Mouse (Mus musculus) kidney, postnatal 4 days (tissue): ENCODE data around the gene Nme9.
A peak's percentile ranks its signal among the peaks of the same experiment; 100 is the strongest.

Experiments
- DNase-seq, 2 experiments: peaks; one replicate each; pipeline ENCODE4 v3.0.0; 2021; ENCODE audit warnings: mixed read lengths in 2 of 2

Gene Nme9

DNA sequence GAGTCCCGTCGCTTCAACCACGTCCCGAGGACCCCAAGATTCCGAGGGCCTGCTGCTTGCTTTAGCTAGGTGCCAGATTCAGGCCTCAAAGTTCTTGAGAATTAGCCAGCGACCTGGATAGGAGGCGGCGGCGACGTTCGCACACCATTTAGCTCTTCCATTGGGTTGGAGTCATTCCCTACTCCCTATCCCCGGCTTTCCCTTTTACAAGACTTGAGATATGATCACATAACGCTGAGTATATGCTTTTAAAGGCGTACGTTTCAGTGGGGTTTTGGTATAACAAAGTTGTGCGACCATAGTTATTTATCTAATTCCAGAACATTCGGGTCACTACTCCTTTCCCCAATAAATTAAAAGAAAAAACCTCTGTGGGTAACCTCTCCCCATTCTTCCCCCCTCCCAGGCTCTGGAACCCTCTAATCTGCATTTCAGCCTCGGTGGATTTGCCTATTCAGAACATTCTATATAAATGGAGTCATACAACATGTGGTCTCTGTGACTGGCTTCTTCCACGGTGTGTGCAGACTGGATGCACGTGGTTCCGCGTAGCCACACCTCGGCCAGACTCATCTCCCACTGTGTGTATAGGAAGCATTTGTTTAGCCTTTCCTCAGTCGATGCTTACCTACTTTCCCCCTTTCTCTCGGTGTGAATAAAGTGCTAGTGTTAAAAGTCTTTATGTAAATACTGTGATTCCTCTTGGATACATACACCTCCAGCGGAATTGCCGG lies 14.1 kb upstream of the Nme9 start, which contains the start of gene Mras:
TSS of gene Mras (minus strand) at position 351 of the 734 bp plus-strand sequence.
- DNase-seq, result no peak

DNA sequence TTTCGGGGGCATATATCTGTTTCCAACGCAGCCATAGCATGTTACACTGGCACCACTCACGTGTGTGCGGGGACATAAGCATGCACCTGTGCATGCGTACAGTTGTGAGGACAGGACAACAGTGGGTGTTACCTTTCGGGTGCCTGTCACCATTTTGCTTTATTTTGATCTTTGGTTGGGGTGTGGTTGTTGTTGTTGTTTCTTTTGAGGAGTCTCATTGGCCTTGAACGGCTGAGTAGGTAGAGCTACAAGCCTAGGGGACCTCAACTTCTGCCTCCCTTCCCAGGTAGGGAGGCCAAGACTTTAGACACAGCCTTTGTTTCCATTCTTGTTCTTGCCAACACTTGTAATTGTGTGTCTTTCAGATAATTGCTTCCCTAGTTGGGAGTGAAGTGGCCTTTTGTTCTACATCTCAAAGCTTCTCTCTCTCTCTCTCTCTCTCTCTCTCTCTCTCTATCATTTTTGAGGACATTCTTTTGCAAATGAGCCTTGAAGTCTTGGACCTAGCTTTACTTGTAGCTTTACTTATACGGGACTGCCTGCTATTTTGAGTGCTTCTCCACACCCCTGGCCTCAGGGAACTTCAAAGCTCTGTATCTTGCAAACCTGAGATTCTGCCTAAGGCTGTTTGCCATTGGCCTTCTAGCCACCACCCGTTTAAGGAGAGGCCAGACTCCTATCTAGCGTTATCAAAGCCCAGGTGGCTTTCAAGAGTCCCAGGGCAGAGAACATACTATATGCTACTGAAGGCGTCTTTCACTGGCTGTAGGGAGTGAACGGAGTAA lies 13.3 kb upstream of the Nme9 start:
- no peak for DNase-seq

DNA sequence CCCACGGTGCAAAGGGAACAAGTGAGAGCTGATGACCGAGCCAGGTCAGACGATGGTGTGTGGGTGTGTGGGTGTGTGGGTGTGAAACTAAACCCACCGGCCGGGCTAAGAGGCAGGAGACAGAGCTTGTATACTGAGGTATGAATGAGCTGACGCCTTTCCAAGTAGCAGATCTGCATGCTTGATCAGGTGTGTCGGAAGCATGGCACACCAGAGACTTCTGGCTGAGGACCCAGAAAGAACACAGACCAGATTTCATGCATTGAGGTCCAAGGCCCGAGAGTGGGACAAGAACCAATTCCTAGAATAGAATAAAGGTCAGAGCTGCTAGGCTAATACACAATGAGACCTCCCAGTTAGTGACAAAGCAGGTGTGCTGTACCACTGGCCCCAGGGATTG lies 12.2 kb upstream of the Nme9 start:
- no peak for DNase-seq

DNA sequence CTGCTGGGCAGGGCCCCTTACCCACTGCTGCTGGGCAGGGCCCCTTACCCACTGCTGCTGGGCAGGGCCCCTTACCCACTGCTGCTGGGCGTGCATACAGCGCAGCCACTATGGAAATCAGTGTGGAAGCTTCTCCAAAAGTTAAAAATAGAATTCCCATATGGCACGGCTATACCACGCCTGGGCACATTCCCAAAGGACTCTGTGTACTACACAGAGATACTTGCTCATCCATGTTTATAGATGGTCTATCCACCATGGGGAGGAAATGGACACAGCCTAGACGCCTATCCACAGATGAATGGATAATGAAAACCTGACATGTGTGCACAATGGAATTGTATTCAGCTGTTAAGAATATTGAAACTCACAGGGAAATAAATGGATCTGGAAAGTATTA lies 10.3 kb upstream of the Nme9 start:
- no peak for DNase-seq

DNA sequence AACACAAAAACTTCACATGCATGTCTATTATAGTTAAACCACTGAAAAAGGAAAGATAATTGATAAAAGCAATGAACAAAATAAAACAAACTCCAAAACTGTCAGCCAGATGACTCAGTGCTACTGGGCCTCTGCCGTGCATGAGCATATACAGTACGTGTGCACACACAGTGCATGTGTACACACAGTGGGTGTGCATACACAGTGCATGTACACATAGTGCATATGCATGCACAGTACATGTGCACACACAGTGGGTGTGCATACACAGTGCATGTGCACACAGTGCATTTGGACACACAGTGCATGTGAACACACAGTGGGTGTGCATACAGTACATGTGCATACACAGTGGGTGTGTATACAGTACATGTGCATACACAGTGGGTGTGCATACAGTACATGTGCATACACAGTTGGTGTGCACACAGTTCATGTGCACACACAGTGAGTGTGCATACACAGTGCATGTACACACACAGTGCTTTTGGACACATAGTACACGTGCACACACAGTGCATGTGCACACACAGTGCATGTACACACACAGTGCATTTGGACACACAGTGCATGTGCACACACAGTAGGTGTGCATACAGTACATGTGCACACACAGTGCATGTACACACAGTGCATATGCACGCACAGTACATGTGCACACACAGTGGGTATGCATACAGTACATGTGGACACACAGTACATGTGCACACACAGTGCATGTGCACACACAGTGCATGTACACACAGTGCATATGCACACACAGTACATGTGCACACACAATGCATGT lies 9.4 kb upstream of the Nme9 start:
- no peak for DNase-seq

DNA sequence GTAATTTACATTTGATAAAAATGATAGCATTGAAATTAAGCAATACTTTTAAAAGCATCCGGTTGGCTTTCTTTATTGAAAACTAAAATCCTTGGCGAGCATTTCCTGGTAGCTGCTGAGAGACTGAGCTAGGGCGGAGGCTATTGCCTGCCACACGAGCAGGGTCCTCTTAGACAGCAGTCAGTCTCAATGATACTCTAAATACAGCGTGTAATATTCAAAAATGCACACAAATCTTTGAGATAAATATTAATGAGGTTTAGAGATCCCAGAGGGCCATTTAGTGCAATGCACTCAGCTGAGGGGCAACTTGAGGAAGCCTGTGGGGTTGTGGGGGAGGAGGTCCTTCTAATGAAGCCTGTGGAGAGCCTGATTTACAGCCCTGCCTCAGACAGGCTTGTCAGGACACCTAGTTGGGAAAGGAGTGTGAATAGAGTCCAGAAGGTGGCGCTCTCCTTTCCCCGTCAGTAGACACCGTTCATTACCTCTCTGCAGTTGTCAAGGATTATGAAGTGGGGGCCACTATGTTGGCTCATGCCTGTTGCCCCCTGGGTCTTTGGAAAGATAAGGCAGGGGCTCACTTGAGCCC lies 6.6 kb upstream of the Nme9 start:
- DNase-seq, result peak; percentile 44 to 52

DNA sequence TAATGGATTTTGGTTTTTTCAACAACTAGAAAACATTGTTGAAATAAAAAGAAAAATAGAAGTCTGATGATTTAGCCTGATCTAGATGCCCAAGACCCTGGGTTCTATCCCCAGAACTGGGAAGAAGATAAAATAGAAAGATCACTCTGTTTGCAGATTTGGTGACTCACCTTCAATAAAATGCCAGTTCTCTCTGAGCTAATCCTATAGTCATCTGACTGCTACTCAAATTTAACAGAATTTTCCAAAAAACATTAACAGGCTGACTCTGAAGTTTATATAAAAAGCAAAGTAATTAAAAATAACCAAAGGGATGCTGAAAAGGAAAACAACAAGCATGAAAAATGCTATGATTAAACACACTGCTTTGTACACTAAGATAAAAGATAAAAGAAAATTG lies 5.0 kb upstream of the Nme9 start:
- DNase-seq, result no peak

DNA sequence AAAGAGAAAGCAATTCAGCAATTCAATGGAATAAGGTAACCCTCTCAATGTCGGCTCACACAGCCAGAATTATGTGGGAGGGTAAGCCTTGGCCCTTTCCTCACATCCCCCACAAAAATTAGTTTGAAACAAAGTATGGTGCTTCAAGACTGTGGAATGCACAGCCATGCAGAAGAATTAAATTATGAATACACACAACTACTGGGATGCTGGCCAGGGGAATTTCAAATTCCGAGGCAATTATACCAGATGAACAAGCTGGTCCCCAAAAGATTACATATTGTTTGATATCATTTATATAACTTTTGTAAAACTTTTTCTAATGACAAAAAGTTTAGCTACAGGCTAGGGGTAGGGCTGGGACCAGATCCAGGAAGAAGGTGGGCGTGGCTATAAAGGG lies 4.0 kb upstream of the Nme9 start:
- DNase-seq, result no peak

DNA sequence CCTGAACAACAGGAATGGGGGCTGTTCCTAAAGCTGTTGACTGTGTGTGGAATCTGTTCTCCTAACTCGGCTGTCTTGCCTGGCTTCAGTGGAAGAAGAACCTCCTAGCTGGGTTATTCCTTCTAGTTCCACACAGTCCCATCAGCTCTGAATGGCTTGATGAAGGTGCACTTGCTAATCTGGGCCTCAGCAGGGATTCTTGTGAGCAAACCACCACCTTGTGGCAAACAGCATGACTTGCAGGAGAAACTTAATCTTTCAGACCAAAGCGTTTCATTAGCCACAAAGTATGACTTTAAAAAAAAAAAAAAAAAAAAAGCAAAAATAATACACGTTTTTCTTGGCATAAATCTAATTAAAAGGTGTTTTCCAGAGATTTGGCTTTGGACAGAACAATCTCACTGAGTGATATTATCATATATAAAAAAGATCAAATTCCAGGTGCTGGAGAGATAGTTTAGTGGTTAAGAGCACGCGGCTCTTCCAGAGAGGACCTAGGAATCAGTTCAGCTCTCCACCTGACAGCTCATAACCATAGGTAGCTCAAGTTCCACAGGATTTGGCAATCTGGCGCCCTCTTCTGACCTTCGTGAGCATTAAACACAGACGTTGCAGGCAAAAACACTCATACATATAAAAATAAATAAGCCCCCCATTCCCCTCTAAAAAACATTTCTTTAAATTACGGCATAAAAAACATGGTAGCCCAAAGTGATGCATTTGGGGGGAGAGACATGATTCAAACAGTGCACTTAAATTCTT lies 1.2 kb upstream of the Nme9 start:
- peak in 1 of 2 experiments; percentile 50 for DNase-seq

DNA sequence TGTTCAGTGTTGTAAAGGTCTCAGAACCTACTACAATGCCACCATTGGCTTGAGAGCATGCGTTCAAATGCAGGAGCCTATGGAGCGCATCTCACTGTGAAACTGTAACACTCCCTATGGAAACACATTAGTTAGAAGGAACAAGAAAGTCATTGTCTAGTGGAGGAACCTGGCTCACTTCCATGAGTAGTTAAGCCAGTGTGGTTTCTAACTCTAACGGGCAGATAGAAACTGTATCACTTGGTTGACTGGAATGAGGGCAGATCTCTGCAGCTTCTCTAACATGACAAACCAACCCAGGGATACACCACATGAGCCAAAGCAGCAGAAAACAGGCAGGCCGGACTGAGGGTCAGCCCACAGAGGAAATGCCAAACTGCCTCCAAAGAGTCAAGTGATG lies 2.9 kb downstream of the Nme9 start:
- no peak for DNase-seq

DNA sequence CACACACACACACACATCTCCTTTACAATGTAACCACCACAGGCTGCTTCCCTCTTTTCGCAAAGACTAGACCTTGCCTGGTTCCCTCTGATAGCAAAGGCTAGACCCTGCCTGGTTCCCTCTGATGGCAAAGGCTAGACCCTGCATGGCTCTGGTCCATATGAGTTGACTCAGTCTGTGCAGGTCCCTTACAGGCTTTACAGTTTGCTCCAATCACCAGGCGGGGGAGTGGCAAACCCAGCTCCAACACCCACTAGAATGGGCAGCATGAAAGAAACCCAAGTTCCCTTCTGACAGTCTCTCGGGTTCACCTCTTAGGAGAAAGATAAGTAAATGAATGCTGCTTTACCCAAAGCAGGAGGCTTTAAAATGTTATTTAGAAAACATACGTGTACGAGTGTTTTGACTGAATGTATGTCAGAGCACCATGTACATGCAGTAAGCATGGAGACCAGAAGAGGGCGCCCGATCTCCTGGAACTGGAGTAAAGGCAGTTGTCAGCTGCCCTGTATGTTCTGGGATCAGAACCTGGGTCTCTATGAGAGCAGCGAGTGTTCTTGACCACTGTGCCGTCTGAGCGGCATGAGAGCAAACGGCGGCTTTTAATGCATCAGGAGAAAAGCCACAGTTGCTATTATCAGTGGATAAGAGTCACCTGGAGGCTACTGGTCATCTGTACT lies 7.4 kb downstream of the Nme9 start:
- DNase-seq, result peak; percentile 78 to 81

DNA sequence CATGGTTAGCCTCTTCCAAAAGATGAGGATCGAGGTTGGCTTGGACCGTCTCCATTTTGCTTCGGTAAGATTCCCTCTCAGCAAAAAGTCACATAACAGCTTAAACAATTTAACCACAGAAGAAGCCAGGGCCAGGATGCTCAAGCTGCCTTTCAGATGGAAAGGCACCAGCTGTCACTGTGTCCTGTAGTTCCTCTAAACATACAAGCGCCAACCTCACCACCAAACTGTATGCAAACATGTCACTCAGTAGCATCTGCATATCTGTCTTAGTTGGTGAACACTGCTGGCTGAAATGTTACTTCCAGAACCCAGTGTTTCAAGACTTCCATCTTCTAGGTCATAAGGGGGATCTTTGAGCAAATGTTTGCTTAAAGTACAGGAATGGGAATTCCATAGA lies 8.5 kb downstream of the Nme9 start:
- no peak for DNase-seq

DNA sequence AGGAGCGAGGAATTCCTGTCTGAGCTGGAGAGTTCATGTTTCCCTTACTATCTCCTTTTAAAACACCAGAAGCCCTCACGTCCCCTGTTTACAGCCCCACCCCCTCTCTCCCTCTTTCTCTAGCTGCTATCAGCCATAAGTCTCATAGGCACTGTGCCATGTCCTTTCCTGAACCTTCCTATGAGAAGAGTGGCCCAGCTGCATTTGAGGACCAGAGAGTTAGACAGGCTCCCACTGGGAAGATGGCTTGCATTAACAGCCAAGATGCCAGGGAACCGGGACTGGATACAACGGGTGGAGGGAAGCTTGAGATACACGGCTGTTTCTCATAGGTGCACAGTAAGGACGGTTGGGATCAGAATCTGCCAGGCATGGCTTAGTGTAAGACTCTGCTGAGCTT lies 13.6 kb downstream of the Nme9 start:
- DNase-seq, result no peak

DNA sequence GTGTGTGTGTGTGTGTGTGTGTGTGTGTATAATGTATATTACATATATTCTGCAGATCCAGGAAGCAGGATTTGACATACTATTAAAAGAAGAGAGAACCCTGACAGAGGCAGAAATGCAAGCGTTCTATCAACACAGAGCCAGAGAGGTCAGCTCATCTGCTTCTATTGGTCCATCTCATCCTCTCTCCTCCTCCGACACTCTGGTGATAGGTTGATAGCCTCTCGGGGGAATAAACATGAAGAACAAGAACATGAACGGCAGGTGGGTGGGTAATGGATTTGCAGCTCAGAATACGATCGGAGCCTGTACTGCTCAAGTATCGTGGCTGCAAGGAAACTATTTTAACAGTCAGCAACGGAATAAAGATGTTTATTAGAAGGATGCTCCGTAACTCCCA lies 17.3 kb downstream of the Nme9 start:
- DNase-seq, result no peak

DNA sequence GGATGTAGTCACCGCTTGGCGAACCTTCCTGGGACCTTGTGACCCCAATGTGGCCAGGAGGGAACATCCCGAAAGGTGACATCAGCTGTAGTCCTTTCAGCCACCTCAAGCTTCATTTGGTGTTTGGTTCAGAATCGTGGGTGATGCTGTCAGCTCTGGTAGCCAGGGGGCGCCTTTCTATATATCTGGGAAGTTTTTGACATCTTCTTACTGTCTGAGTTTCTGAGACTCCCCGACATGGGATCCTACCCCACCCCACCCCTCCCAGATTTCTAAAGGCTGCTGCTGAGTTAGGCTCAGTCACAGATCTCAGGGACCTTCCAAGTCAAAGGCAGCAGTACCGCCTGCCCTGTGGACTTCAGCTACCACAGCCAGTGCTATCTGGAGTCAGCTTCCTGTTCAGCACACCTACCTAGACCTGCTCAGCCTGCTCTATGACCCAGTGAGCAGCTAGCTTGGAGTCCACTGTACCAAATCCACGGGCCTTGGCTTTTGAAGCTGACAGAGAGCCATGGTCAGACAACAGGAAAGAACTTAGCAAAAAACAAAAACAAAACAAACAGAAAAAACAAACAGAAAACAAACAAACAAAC lies 18.5 kb downstream of the Nme9 start:
- DNase-seq, result peak; percentile 34 to 39

DNA sequence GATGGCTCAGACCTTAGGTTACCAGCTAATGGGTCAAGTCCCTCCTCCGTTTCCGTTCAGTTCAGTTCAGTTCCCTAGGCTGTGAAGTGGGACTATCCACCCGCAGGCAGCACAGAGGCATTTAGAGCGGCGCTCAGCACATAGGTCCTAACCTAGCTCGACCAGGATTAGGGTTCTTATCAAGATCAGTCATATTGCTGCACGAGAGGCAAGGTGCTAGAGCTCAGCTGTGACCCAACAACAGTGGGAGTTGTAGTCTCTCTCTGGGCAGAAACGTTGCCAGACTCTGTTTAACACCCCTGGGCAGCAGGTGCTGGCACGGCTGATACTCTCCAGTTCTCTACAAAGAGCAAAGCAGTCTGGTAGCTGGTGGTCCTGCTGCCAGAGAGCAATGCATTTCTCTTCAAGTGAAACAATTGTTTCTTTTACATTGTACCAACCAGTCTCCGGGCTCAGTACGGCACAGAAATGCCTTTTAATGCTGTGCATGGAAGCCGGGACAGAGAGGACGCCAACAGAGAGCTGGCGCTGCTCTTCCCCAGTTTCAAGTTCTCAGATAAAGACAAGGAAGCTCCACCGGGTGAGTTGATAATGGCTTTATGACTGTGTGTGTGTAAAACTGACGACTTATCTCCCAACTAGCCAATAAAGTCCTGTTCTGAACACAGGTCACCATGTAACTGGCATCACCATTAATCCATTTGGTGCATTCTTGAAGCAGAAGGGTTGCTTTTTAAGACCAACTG lies 19.2 kb downstream of the Nme9 start:
- DNase-seq, result no peak

DNA sequence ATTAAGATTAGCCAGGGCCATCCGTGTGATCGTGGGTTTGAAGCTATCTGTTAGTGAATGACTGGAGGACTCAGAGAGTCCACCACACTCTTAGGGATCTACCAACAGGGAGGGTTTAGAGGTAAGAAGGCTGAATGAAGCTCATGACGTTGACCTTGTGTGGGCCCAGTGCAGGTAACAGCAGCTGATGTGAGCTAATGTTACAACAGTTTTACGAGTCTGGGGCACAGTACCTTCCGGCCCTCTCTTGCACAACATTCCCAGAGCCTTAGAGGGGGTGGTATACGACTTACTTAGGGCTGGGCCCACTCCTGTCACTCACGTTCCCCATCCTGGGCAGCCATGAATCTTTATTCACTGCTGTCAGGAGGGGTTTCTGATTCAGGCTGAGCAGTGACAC lies 20.1 kb downstream of the Nme9 start:
- DNase-seq, result no peak

DNA sequence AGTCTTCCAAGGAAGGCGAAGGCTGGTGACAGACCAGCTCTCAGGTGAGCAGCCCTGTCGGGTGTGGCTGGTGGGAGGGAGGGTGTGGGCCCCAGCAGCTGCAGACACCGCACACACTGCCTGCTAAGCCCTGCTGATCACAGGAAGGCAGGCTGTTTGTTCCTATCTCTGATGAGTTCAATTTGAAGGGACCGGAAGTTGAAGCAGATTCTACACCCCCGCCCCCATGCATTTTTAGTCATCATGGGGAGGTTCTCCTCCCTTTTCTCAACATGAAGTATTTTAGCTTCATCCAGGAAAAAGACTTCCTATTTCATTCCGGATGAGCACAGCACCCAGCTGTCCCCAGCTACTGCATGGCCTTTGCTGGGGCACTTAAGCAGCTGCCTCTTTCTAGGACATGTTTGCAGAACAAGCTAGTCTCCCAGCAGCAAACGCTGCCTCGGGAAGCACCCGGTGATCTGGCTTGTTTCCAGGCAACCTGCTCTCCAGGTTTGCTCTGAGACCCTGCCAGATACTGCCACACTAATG lies 28.0 kb downstream of the Nme9 start:
- no peak for DNase-seq

DNA sequence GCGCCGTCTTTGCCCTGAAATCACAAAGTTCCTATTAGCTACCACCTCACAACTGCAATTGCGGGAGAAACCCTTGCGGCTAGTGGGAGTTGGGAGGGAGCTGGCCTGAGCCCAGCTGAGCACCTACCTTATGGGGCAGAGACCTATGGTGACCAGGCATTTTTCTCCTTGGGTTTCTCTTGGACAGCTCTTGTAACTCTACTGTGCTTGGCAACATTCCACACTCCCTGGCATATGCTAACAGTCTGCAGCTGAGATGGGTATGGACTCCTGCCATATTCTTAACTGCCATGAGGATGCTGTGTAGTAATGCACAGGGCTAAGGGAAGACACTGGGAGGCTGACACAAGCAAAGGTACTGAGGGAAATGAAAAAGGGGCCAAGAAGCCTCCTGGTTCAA lies 29.5 kb downstream of the Nme9 start:
- no peak for DNase-seq

DNA sequence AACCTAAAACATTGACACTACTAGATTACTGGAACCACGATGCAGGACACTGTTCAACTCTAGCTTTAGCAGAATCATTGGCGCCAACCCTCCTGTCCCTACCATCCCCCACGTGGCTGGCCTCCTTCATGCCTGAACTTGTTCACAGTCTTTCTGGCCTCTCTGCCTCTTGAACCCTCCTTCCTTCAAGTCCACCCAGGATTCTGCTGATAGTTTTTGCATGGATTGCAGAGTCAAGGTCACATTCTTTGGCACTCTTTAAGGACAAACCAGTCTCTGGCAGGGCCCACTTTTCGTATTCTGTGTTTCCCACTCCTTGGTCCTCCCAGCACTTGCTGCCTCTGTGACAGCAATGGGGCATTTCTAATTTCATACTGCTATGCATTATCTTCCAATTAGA lies 31.9 kb downstream of the Nme9 start:
- DNase-seq, result no peak
